Mouse (Mus musculus) MEL (cell line): ENCODE results near the gene Cmtm7. TPM values are rescaled to one million over a fixed set of nuclear protein-coding genes. Genes with fewer than 3 reads are reported as not detected.

Experiments
- DNase-seq: peaks from one replicate; pipeline ENCODE4 v3.0.0; 2011; ENCODE audit warnings: low read depth, low spot score
- H3K27ac ChIP-seq: 2 replicates; pipeline ENCODE4 v1.5.1; 2012; ENCODE audit warnings: low read depth, mild to moderate bottlenecking, control low read depth, low read length, moderate library complexity; ENCODE audit not compliant: control insufficient read depth
- H3K27me3 ChIP-seq, 2 experiments: fragments of 150-350 bp in 1 of 2; sonication (generic) in 1 of 2; 2 replicates each; pipeline ENCODE4 v1.6.1; 2012; ENCODE audit warnings: low read length in 2 of 2, mild to moderate bottlenecking in 2 of 2, improper control_type of control experiment in 1 of 2, moderate library complexity in 1 of 2; ENCODE audit not compliant: insufficient read depth in 2 of 2, control insufficient read depth in 1 of 2
- H3K36me3 ChIP-seq, 2 experiments: 2 replicates each; pipeline ENCODE4 v1.6.1; 2012 to 2014; ENCODE audit warnings: low read length in 2 of 2, improper control_type of control experiment in 1 of 2, inconsistent platforms in 1 of 2, mild to moderate bottlenecking in 1 of 2; ENCODE audit not compliant: insufficient read depth in 2 of 2, control insufficient read depth in 1 of 2
- H3K4me1 ChIP-seq, 2 experiments: fragments of 150-350 bp in 1 of 2; sonication (generic) in 1 of 2; 2 replicates each; pipeline ENCODE4 v1.6.1; 2012; ENCODE audit warnings: low read length in 2 of 2, improper control_type of control experiment in 1 of 2, mild to moderate bottlenecking in 1 of 2; ENCODE audit not compliant: insufficient read depth in 2 of 2, control insufficient read depth in 1 of 2
- H3K4me3 ChIP-seq, 2 experiments: fragments of 150-350 bp in 1 of 2; sonication (generic) in 1 of 2; 2 replicates each; pipeline ENCODE4 v1.5.1; 2012; ENCODE audit warnings: low read depth in 2 of 2, low read length in 2 of 2, mild to moderate bottlenecking in 2 of 2, moderate library complexity in 2 of 2, control low read depth in 1 of 2, improper control_type of control experiment in 1 of 2; ENCODE audit not compliant: control insufficient read depth in 1 of 2, insufficient read depth in 1 of 2
- H3K79me2 ChIP-seq: 2 replicates; pipeline ENCODE4 v1.6.1; 2012; ENCODE audit warnings: mild to moderate bottlenecking, low read length, moderate library complexity; ENCODE audit not compliant: control insufficient read depth, poor library complexity, insufficient read depth
- H3K9ac ChIP-seq: 2 replicates; pipeline ENCODE4 v1.6.1; 2012; ENCODE audit warnings: low read depth, mild to moderate bottlenecking, control low read depth, low read length, moderate library complexity; ENCODE audit not compliant: control insufficient read depth, poor library complexity, severe bottlenecking
- H3K9me3 ChIP-seq: fragments of 150-350 bp; sonication (generic); replicated peaks from 2 replicates; pipeline ENCODE4 v1.6.1; 2012; ENCODE audit warnings: mild to moderate bottlenecking, low read length, improper control_type of control experiment, moderate library complexity; ENCODE audit not compliant: insufficient read depth
- BHLHE40 ChIP-seq: IDR thresholded peaks from 2 replicates; pipeline ENCODE4 v1.6.1; 2012; ENCODE audit warnings: low read depth, mild to moderate bottlenecking, inconsistent platforms, low read length, improper control_type of control experiment, borderline replicate concordance
- CHD1 ChIP-seq: IDR thresholded peaks from 2 replicates; pipeline ENCODE4 v1.6.1; 2012; ENCODE audit warnings: low read depth, mild to moderate bottlenecking, inconsistent platforms, low read length, improper control_type of control experiment
- E2F4 ChIP-seq: IDR thresholded peaks from 2 replicates; pipeline ENCODE4 v1.6.1; 2011; ENCODE audit warnings: low read depth, low read length, improper control_type of control experiment, borderline replicate concordance
- ELF1 ChIP-seq: IDR thresholded peaks from 2 replicates; pipeline ENCODE4 v1.6.1; 2014; ENCODE audit warnings: low read depth, mild to moderate bottlenecking, inconsistent platforms, low read length, improper control_type of control experiment, moderate library complexity
- EP300 ChIP-seq, 2 experiments: IDR thresholded peaks; 2 replicates each; pipeline ENCODE4 v1.6.1; 2011; ENCODE audit warnings: improper control_type of control experiment in 2 of 2, low read length in 2 of 2, low read depth in 1 of 2, mild to moderate bottlenecking in 1 of 2
- JUND ChIP-seq: IDR thresholded peaks from 2 replicates; pipeline ENCODE4 v1.6.1; 2011; ENCODE audit warnings: low read depth, mild to moderate bottlenecking, improper control_type of control experiment, low read length
- MEF2A ChIP-seq: IDR thresholded peaks from 2 replicates; pipeline ENCODE4 v1.6.1; 2014; ENCODE audit warnings: low read depth, mild to moderate bottlenecking, inconsistent platforms, low read length, improper control_type of control experiment; ENCODE audit not compliant: poor library complexity, insufficient replicate concordance, severe bottlenecking; ENCODE audit errors: extremely low read depth
- MYB ChIP-seq: IDR thresholded peaks from 2 replicates; pipeline ENCODE4 v1.6.1; 2011; ENCODE audit warnings: mild to moderate bottlenecking, low read depth, low read length, improper control_type of control experiment
- MYC ChIP-seq: IDR thresholded peaks from 2 replicates; pipeline ENCODE4 v1.6.1; 2011; ENCODE audit warnings: low read depth, mild to moderate bottlenecking, low read length, improper control_type of control experiment, moderate library complexity
- NELFE ChIP-seq: IDR thresholded peaks from 2 replicates; pipeline ENCODE4 v1.6.1; 2011; ENCODE audit warnings: low read depth, low read length, improper control_type of control experiment
- NRF1 ChIP-seq: IDR thresholded peaks from 2 replicates; pipeline ENCODE4 v1.6.1; 2014; ENCODE audit warnings: low read depth, mild to moderate bottlenecking, inconsistent platforms, low read length, improper control_type of control experiment, moderate library complexity; ENCODE audit not compliant: poor library complexity, insufficient read depth, severe bottlenecking
- POLR2A ChIP-seq, 2 experiments: IDR thresholded peaks; 2 replicates each; pipeline ENCODE4 v1.6.1; 2011 to 2012; ENCODE audit warnings: low read length in 2 of 2, mild to moderate bottlenecking in 2 of 2, control low read depth in 1 of 2, improper control_type of control experiment in 1 of 2, low read depth in 1 of 2, moderate library complexity in 1 of 2; ENCODE audit not compliant: control insufficient read depth in 1 of 2, insufficient read depth in 1 of 2, poor library complexity in 1 of 2
- RCOR1 ChIP-seq: IDR thresholded peaks from 2 replicates; pipeline ENCODE4 v1.6.1; 2012; ENCODE audit warnings: low read depth, mild to moderate bottlenecking, inconsistent platforms, low read length, improper control_type of control experiment
- SIN3A ChIP-seq: IDR thresholded peaks from 2 replicates; pipeline ENCODE4 v1.6.1; 2012; ENCODE audit warnings: low read length, improper control_type of control experiment, inconsistent platforms
- TAL1 ChIP-seq: IDR thresholded peaks from 2 replicates; pipeline ENCODE4 v1.6.1; 2012; ENCODE audit warnings: mild to moderate bottlenecking, inconsistent platforms, low read length, moderate library complexity, mixed read lengths
- TBP ChIP-seq: IDR thresholded peaks from 2 replicates; pipeline ENCODE4 v1.8.0; 2011; ENCODE audit warnings: low read depth, low read length, improper control_type of control experiment
- ZMIZ1 ChIP-seq: IDR thresholded peaks from 2 replicates; pipeline ENCODE4 v1.6.1; 2012; ENCODE audit warnings: low read depth, mild to moderate bottlenecking, inconsistent platforms, low read length, improper control_type of control experiment, moderate library complexity
- ZNF384 ChIP-seq: IDR thresholded peaks from 2 replicates; pipeline ENCODE4 v1.6.1; 2012; ENCODE audit warnings: low read depth, mild to moderate bottlenecking, inconsistent platforms, low read length, improper control_type of control experiment
- polyA plus RNA-seq, 2 experiments: library from polyadenylated mRNA; stranded (reverse) in 1 of 2; unstranded in 1 of 2; fragments of >175 nt in 1 of 2; fragments of >200 nt in 1 of 2; gene quantifications; 2 replicates each; pipeline versions ENCODE4 v1.2.1 to v1.2.4; 2012; ENCODE audit warnings: low replicate concordance in 2 of 2, low read depth in 1 of 2; ENCODE audit not compliant: insufficient read length in 2 of 2, insufficient read depth in 1 of 2, missing spikeins in 1 of 2
- total RNA-seq: library from RNA; depleted of rRNA; stranded (reverse); fragments of 300-350 nt; gene quantifications from 2 replicates; pipeline ENCODE4 v1.2.3, GENCODE M21; 2012

Gene Cmtm7
- total and polyA plus RNA-seq, 3 experiments: 290 to 545 TPM; not detected in 1

GRCm38 (mm10) chr9:114818918-114819317, 37.3 kb upstream of the Cmtm7 start:
- no peaks in the 10 kb centered on the region for H3K79me2 ChIP-seq
- no peak overlapping the region for H3K9ac ChIP-seq
- TF ChIP-seq EP300 (IDR thresholded peaks at IDR 0.05; ENCODE audit: low read depth in 1 of 2, low read length in 2 of 2) (no peak), ZNF384 (no peak), SIN3A (no peak), RCOR1 (no peak), E2F4 (no peak), JUND (no peak), NELFE (no peak), MYC (no peak), NRF1 (no peak), POLR2A (IDR thresholded peaks at IDR 0.05; ENCODE audit: control insufficient read depth in 1 of 2, insufficient read depth in 1 of 2, low read depth in 1 of 2, low read length in 2 of 2, poor library complexity in 1 of 2) (no peak), ZMIZ1 (no peak), MYB (no peak)
- no peak for DNase-seq
- H3K4me3 ChIP-seq: no peak overlapping the region
- H3K36me3 ChIP-seq: no peaks in the 10 kb centered on the region
- no peaks in the 10 kb centered on the region for H3K27me3 ChIP-seq
- no peaks in the 10 kb centered on the region for H3K4me1 ChIP-seq
- H3K27ac ChIP-seq: no peak overlapping the region
- no peaks in the 10 kb centered on the region for H3K9me3 ChIP-seq

- H3K36me3 ChIP-seq: no peaks in the 10 kb centered on the region
- H3K9ac ChIP-seq: no peak overlapping the region
- H3K4me3 ChIP-seq: no peak overlapping the region
- H3K9me3 ChIP-seq: no peaks in the 10 kb centered on the region
- H3K79me2 ChIP-seq: no peaks in the 10 kb centered on the region
- no peak for DNase-seq
- no peak overlapping the region for H3K27ac ChIP-seq
- H3K4me1 ChIP-seq: no peaks in the 10 kb centered on the region
- H3K27me3 ChIP-seq: no peaks in the 10 kb centered on the region
- TF ChIP-seq RCOR1: no peak
- no peak for TF ChIP-seq BHLHE40
- TF ChIP-seq TAL1: no peak
- no peak for TF ChIP-seq SIN3A
- no peak for TF ChIP-seq JUND
- no peak for TF ChIP-seq TBP
- TF ChIP-seq MEF2A: no peak
- no peak for TF ChIP-seq ELF1
- TF ChIP-seq NELFE: no peak
- no peak for TF ChIP-seq MYC
- no peak for TF ChIP-seq CHD1
- TF ChIP-seq ZNF384: no peak
- no peak for TF ChIP-seq MYB
Measured at GRCm38 (mm10) chr9:114817012-114817411, 35.4 kb upstream of the Cmtm7 start.
